Mouse (Mus musculus): ENCODE data around the gene Fgfr2. TPM values are rescaled to one million over a fixed set of nuclear protein-coding genes. Genes with fewer than 3 reads are reported as not detected.

Fgfr2 gene
- polyA plus RNA-seq, 1 experiment from 2014 or later: 17.2 TPM

DNA sequence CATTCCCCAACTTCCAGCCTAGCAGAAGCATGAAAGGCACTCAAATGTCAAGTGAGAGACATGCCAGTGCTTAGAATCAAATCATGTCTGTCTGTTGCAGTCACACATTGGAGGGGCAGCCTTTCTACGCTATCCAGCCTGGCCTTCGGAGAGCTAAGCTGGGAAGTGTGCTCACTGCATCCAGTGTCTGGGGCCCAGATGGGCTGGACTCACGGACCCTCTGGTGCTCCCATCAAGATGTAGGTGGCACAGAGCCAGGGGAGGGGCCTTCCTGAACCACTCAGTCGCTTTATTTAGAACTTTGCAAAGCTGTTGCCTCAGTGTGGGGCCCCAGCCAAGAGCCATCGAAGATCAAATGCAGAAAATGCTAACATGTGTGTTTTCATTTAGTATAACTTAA lies 2135.0 kb downstream of the Fgfr2 start:
- Histone ChIP-seq H3K9ac (no peak overlapping the region), H3K36me3 (no peaks in the 10 kb centered on the region), H3K9me3 (replicated peaks) (no peaks in the 10 kb centered on the region), H3K4me3 (no peak overlapping the region), H3K27ac (peak overlapping the region; percentile 7), H3K4me1 (replicated peaks) (peaks cover 16% of the 10 kb centered on the region), H3K27me3 (no peaks in the 10 kb centered on the region), H3K4me2 (no peak overlapping the region)
- peak; percentile 61; the same call in 1 of the 2 replicates for ATAC-seq (replicated peaks; ENCODE audit: insufficient number of reproducible peaks, insufficient read depth, low FRiP score, low read depth)
- 27% methylated on average over 5 of the region's 5 CpGs for WGBS

DNA sequence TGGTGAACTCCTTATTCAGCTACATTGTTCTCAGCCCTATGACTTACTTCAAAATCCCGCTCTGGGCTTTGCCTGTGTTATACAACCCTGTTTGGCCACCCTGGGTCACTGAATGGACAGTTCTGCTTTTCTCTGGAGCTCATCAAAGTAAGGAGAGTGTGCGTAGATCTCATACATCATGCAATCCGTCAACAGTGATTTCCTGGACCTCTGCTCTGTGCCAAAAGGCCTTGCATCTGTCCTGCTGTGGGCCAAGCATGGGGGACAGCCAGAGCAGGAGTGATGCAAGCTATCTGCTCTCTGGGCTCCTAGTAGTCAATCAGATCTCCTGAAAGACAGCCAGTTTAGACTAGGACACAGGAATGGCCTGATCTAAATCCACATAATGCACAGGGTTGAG lies 2137.4 kb downstream of the Fgfr2 start:
- Histone ChIP-seq H3K9ac (no peak overlapping the region), H3K27ac (no peak overlapping the region), H3K9me3 (replicated peaks) (no peaks in the 10 kb centered on the region), H3K4me1 (replicated peaks) (peaks cover 28% of the 10 kb centered on the region), H3K27me3 (no peaks in the 10 kb centered on the region), H3K36me3 (no peaks in the 10 kb centered on the region), H3K4me3 (no peak overlapping the region), H3K4me2 (no peak overlapping the region)
- no peak for ATAC-seq (replicated peaks; ENCODE audit: insufficient number of reproducible peaks, insufficient read depth, low FRiP score, low read depth)
- 71% methylated on average over 3 of the region's 3 CpGs for WGBS

DNA sequence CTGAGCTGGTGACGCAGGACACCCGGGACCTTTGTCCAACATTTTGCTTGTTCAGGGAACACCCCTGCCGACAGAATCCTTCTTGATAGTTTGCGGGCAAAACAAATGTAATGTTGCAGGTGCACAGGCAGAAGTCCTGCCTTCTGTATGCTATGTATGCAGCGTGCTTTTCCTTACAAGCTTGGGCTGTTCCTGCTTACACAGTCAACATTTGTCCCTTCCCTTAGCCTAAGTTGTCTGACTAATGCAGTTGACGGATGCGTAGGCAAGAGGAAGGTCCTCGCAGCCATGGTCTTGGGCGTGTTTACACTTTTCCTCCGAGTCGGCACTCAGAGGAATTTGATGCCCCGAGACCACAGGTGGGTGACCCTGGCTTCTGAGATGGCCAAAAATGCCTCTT lies 2138.0 kb downstream of the Fgfr2 start:
- H3K27ac ChIP-seq: no peak overlapping the region
- no peaks in the 10 kb centered on the region for H3K9me3 ChIP-seq (replicated peaks)
- H3K4me3 ChIP-seq: no peak overlapping the region
- H3K9ac ChIP-seq: no peak overlapping the region
- H3K36me3 ChIP-seq: no peaks in the 10 kb centered on the region
- H3K27me3 ChIP-seq: no peaks in the 10 kb centered on the region
- no peak overlapping the region for H3K4me2 ChIP-seq
- 80% methylated on average over 12 of the region's 12 CpGs for WGBS
- ATAC-seq (replicated peaks; ENCODE audit: insufficient number of reproducible peaks, insufficient read depth, low FRiP score, low read depth): no peak
- peaks cover 28% of the 10 kb centered on the region for H3K4me1 ChIP-seq (replicated peaks)

DNA sequence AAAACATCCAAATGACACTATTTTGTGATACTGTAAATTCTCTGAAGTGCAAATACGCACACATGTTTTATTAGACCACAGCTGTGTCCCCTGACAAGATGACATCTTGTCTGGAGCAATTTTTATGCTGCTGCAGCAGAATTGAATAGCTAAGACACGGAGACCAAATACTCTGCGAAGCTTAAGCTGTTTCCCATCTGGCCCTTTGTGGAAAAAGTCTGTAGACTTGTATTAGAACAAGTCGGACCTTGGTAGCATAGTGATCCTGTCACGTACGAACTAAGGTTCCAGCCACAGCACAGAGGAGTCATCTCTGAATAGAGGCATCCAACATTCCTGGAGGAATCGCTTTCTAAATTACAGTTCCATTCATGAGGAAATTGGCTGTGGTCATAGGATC lies 2138.9 kb downstream of the Fgfr2 start:
- Histone ChIP-seq H3K4me2 (no peak overlapping the region), H3K27ac (no peak overlapping the region), H3K27me3 (no peaks in the 10 kb centered on the region), H3K9ac (no peak overlapping the region), H3K4me3 (no peak overlapping the region), H3K36me3 (no peaks in the 10 kb centered on the region), H3K9me3 (replicated peaks) (no peaks in the 10 kb centered on the region), H3K4me1 (replicated peaks) (peaks cover 28% of the 10 kb centered on the region)
- ATAC-seq (replicated peaks; ENCODE audit: insufficient number of reproducible peaks, insufficient read depth, low FRiP score, low read depth): no peak
- 83% methylated on average over 7 of the region's 7 CpGs for WGBS

- Histone ChIP-seq H3K9me3 (replicated peaks) (no peaks in the 10 kb centered on the region), H3K4me1 (replicated peaks) (peaks cover 26% of the 10 kb centered on the region), H3K4me2 (no peak overlapping the region), H3K27me3 (no peaks in the 10 kb centered on the region), H3K36me3 (no peaks in the 10 kb centered on the region), H3K27ac (0 out of 2 replicates have a peak overlapping the region, but pooled peaks have one; percentile 2), H3K4me3 (no peak overlapping the region), H3K9ac (no peak overlapping the region)
- 63% methylated on average over 3 of the region's 3 CpGs for WGBS
- no peak for ATAC-seq (replicated peaks; ENCODE audit: insufficient number of reproducible peaks, insufficient read depth, low FRiP score, low read depth)
These were observed 2140.3 kb downstream of the Fgfr2 start for GRCm38 (mm10) chr7:130982881-130983280.

DNA sequence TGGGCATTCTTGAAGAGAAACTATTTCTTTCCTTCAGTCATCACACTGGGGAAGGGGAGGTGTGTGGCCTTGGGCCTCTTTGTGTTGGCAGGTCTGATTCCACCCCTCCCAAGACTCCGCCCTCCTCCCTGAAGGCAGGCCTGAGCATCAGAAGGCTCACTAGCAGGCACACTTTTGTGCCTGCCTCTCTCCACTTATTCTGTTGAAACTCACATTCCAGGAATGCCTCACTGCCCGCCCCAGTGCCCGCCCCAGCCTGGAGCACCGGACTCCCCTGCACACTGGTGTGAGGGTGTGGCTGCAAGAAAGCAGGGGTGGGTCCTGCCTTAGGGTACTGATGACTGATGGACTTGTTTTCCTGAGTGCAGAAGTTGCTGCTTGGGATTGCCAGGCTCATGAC lies 2140.8 kb downstream of the Fgfr2 start:
- 22% methylated on average over 4 of the region's 4 CpGs for WGBS
- ATAC-seq (replicated peaks; ENCODE audit: insufficient number of reproducible peaks, insufficient read depth, low FRiP score, low read depth): peak; percentile 54
- Histone ChIP-seq H3K27ac (peak overlapping the region; percentile 16; the same call in 1 of the 2 replicates), H3K9ac (no peak overlapping the region), H3K4me3 (no peak overlapping the region), H3K9me3 (replicated peaks) (no peaks in the 10 kb centered on the region), H3K36me3 (no peaks in the 10 kb centered on the region), H3K27me3 (no peaks in the 10 kb centered on the region), H3K4me2 (no peak overlapping the region), H3K4me1 (replicated peaks) (peaks cover 26% of the 10 kb centered on the region)

GRCm38 (mm10) chr7:130980130-130980529 lies 2143.0 kb downstream of the Fgfr2 start:
- 78% methylated on average over 5 of the region's 5 CpGs for WGBS
- Histone ChIP-seq H3K9ac (no peak overlapping the region), H3K27me3 (no peaks in the 10 kb centered on the region), H3K4me3 (no peak overlapping the region), H3K4me1 (replicated peaks) (peaks cover 41% of the 10 kb centered on the region), H3K36me3 (no peaks in the 10 kb centered on the region), H3K27ac (no peak overlapping the region), H3K4me2 (no peak overlapping the region), H3K9me3 (replicated peaks) (no peaks in the 10 kb centered on the region)
- no peak for ATAC-seq (replicated peaks; ENCODE audit: insufficient number of reproducible peaks, insufficient read depth, low FRiP score, low read depth)

DNA sequence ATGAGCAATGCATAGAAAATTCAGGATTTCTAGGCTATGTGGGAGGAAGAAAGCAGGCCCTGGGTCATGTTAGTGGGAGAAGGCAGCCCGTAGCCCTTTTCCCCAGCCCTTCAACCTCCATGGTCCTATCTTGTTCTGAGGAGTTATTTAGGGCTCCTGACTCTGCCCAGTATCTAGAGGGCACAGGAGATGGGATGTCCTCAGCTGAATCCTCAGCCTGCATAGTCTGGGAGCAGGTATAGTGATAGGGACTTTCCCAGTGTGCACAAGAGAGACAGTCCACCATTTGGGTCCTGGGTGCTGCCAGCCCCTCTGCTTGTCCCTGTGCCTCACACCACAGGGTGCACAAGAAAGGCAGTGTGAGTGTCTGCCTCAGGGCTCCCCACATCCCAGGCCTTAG lies 2144.6 kb downstream of the Fgfr2 start:
- H3K27me3 ChIP-seq: no peaks in the 10 kb centered on the region
- H3K9ac ChIP-seq: no peak overlapping the region
- no peak for ATAC-seq (replicated peaks; ENCODE audit: insufficient number of reproducible peaks, insufficient read depth, low FRiP score, low read depth)
- peaks cover 41% of the 10 kb centered on the region for H3K4me1 ChIP-seq (replicated peaks)
- no peaks in the 10 kb centered on the region; the same call in 1 of the 2 replicates for H3K36me3 ChIP-seq
- 44% methylated on average over 1 of the region's 1 CpGs for WGBS
- H3K27ac ChIP-seq: peak overlapping the region; percentile 82
- H3K4me3 ChIP-seq: no peak overlapping the region
- H3K4me2 ChIP-seq: no peak overlapping the region
- no peaks in the 10 kb centered on the region for H3K9me3 ChIP-seq (replicated peaks)

GRCm38 (mm10) chr7:130977794-130978521 lies 2145.2 kb downstream of the Fgfr2 start:
- Histone ChIP-seq H3K9ac (no peak overlapping the region), H3K4me1 (replicated peaks) (peaks cover 41% of the 10 kb centered on the region)
- ATAC-seq (replicated peaks; ENCODE audit: insufficient number of reproducible peaks, insufficient read depth, low FRiP score, low read depth): peak; percentile 89

DNA sequence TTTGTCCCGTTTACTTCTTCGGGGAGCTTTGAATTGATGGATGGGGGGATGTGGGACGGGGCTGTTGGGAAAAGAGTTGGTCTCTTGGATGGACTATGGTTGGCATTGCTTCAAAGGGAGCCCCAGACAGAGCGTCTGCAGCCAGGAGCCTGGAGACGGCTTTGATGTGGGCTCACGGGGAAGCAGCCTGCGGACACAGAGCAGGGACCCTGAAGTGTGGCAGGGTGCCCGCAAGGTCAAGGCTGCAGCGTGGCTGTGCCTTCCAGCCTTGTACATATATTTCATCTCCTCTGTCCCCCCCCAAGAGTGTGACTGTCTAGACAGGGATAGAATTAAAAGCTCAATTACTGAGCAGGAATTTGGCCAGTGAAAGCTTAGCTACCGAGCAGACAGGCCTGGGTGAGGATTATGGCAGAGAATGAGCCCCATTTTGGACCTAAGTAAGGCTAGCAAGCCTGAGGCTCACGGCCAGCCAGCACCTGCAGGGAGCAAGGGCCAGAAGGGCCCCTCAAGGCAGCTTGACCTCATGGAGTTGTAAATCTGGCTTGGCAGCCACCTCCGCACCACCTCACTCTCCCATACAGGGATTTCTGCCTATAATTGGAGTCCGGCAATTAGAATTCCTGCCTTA lies 2146.7 kb downstream of the Fgfr2 start:
- Histone ChIP-seq H3K4me2 (no peak overlapping the region), H3K36me3 (no peaks in the 10 kb centered on the region; the same call in 1 of the 2 replicates), H3K27me3 (no peaks in the 10 kb centered on the region), H3K9ac (0 out of 2 replicates have a peak overlapping the region, but pooled peaks have one; percentile 9), H3K4me3 (no peak overlapping the region), H3K27ac (peak overlapping the region; percentile 82), H3K9me3 (replicated peaks) (no peaks in the 10 kb centered on the region), H3K4me1 (replicated peaks) (peaks cover 31% of the 10 kb centered on the region)
- WGBS: 48% methylated on average over 13 of the region's 13 CpGs
- ATAC-seq (replicated peaks; ENCODE audit: insufficient number of reproducible peaks, insufficient read depth, low FRiP score, low read depth): no peak

More at GRCm38 (mm10) chr7:130977794-130978521, 2145.2 kb downstream of the Fgfr2 start:
- WGBS: 13% methylated on average over 5 of the region's 5 CpGs
- Histone ChIP-seq H3K4me3 (no peak overlapping the region), H3K9me3 (replicated peaks) (no peaks in the 10 kb centered on the region), H3K27ac (peak overlapping the region; percentile 82), H3K4me2 (no peak overlapping the region), H3K27me3 (no peaks in the 10 kb centered on the region), H3K36me3 (no peaks in the 10 kb centered on the region; the same call in 1 of the 2 replicates)

DNA sequence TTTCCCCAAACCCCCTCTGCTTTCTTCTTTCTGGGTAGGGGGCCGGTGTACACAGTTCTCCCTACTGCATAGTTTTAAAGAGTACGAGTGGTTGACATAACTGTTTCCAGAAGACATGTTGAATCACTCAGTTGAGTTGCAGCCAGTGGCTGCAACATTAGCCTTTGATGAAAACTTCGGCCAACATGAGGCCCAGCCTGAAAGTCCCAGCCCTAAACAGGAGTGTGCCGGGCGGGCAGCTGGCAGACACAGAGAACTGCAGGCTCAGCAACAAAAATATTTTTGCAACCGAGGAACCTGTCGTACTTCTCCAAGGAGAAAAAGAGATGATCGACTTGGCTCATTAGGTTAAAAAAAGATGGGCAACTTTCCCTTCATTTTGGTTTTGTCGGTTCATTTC lies 2150.4 kb downstream of the Fgfr2 start:
- no peaks in the 10 kb centered on the region; the same call in 1 of the 2 replicates for H3K36me3 ChIP-seq
- H3K9ac ChIP-seq: no peak overlapping the region
- WGBS: 78% methylated on average over 9 of the region's 9 CpGs
- H3K27ac ChIP-seq: no peak overlapping the region
- no peak overlapping the region for H3K4me3 ChIP-seq
- H3K4me2 ChIP-seq: no peak overlapping the region
- no peak for ATAC-seq (replicated peaks; ENCODE audit: insufficient number of reproducible peaks, insufficient read depth, low FRiP score, low read depth)
- H3K4me1 ChIP-seq (replicated peaks): peaks cover 32% of the 10 kb centered on the region
- no peaks in the 10 kb centered on the region for H3K9me3 ChIP-seq (replicated peaks)
- H3K27me3 ChIP-seq: no peaks in the 10 kb centered on the region
